Mouse (Mus musculus) erythroid progenitor cell, adult 5-6 weeks (primary cell): Measurements from ENCODE around the gene Dzip1. TPM values are rescaled to one million over a fixed set of nuclear protein-coding genes. Genes with fewer than 3 reads are reported as not detected.

Source experiments
- ATAC-seq: replicated peaks from 2 replicates; pipeline ENCODE4 v1.8.0; 2016; ENCODE audit warnings: moderate number of reproducible peaks, mild to moderate bottlenecking, moderate TSS enrichment, inconsistent platforms; ENCODE audit not compliant: poor library complexity, low FRiP score, severe bottlenecking
- total RNA-seq, 2 experiments: library from RNA; stranded (forward) in 1 of 2; stranded (reverse) in 1 of 2; fragments of 150-400 nt in 1 of 2; fragments of 186-747, 209-891 nt in 1 of 2; gene quantifications; 2 replicates each; pipeline versions ENCODE4 v1.2.3 to v1.2.4; 2015 to 2017; ENCODE audit warnings: low replicate concordance in 2 of 2

Gene Dzip1
- total RNA-seq (2015; ENCODE audit: low replicate concordance) = 1.8 TPM in 1 of 2 replicates, not detected in the other
- total RNA-seq (2017; ENCODE audit: low replicate concordance) = 0.61 TPM in 1 of 2 replicates, not detected in the other

- no peak for ATAC-seq
These were observed at the start of gene Dzip1 for GRCm38 (mm10) chr14:118924673-118925615. Dzip1 (minus strand) TSS chr14:118925460.

GRCm38 (mm10) chr14:118972268-118972667 lies 47.0 kb upstream of the Dzip1 start:
- ATAC-seq = no peak

DNA sequence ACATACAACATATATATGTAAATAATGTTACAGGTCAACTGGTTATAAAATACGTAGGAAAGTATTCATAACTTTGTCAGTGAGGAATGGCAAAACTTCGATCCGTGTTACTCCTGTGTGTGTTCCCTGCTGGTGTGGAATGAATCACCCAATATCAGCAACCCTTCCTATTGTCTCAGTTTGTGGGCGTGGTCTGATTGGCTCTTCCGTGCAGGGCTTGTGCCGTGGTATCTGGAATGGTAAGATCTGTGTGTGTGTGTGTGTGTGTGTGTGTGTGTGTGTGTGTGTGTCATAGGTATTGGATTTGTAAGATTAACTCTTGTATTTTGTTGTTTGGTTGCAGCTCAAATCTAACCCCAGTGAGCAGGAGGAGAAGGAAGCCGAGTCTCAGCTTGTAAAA lies 42.4 kb upstream of the Dzip1 start:
- no peak for ATAC-seq

DNA sequence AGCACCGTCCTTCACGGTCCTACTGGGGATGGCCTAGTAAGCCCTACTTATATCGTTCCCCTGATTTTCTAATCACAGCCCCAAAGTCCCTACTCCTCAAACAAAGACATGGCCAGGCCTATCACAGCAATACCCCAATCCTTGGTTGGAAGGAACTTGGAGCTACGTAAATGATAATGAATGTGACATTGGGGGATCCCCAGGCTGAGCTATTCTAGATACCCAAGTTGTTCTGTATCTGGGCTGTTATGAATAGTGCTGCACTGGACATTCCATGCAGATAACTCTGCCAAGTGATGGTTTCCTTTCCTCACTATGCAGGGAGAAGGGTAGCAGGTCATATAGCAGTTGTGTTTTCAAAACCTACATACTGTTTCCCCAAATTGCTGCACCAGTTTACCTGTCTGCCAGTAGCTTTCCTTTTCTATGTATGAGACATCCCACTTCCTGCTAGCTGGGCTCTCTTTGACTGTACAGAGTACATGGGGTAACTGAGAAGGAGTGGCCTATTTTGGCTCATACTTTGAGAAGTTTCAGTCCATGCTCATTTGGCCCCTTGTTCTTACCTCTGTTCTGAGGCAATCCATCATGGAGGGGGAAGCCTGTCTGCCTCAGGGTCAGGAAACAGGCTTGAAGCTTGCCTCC lies 40.2 kb upstream of the Dzip1 start:
- no peak for ATAC-seq

GRCm38 (mm10) chr14:118958010-118958409 lies 32.8 kb upstream of the Dzip1 start:
- ATAC-seq = no peak

- ATAC-seq = no peak
These were observed 26.8 kb upstream of the Dzip1 start for GRCm38 (mm10) chr14:118951912-118952583.

DNA sequence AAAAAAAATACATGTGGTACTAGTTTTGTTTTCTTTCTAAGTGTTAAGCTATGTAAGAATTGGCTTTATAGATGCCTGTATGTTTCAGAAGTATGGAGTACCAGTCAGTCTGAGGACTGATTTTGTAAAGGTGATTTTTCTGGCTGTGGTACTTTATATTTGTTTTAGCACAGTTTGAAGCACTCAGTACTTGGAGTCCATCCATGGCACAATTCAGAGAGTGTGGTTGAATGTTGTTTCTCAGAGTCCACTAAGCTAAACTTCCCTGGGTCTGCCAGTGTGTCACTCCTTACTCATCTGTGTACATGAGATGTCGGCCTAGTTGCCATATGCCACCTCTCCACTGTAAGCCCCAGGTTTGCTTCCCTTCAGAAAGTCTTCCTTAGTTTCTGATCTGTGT lies 23.6 kb upstream of the Dzip1 start:
- no peak for ATAC-seq

DNA sequence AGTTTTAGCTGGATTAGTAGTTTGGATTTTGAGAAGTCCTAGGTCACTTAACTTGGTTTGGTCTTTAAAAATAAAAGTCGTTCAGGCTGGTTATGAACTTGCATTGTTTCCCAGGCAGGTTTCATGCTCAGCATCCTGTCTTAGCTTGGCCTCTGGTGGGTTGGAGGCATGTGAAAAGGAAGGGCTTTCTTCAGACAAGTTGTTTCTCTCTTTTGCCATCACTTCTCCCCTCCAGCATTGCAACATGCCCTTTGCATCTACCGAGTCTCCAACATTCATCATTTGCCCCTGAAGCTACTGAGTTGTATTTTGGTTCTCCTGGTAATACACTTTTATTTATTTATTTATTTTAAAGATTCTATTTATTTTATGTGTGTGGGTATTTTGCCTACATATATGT lies 19.4 kb upstream of the Dzip1 start:
- ATAC-seq = no peak

GRCm38 (mm10) chr14:118942076-118942475 lies 16.8 kb upstream of the Dzip1 start:
- ATAC-seq = no peak

GRCm38 (mm10) chr14:118940796-118941495 lies 15.7 kb upstream of the Dzip1 start:
- no peak for ATAC-seq

DNA sequence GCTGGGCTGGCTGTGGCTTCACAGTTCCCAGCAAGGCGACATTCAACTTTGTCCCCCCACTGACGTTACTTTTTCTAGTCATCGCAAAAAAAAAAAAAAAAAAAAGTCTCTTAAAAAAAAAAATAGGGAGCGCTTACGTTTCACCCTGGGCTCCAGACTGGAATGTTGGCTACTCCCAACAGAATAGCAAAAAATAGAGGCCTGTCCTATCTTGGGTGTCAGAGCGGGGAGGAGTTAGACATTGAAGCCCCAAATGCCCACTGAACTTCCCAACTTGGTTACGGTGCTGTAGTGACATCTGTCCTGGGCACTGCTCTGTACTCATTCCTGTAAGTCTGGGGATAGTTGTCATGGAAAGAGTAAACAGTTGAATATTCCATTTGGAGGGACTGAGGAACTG lies 13.3 kb upstream of the Dzip1 start:
- ATAC-seq = 0 out of 2 replicates have a peak, but pooled peaks have one; percentile 22

DNA sequence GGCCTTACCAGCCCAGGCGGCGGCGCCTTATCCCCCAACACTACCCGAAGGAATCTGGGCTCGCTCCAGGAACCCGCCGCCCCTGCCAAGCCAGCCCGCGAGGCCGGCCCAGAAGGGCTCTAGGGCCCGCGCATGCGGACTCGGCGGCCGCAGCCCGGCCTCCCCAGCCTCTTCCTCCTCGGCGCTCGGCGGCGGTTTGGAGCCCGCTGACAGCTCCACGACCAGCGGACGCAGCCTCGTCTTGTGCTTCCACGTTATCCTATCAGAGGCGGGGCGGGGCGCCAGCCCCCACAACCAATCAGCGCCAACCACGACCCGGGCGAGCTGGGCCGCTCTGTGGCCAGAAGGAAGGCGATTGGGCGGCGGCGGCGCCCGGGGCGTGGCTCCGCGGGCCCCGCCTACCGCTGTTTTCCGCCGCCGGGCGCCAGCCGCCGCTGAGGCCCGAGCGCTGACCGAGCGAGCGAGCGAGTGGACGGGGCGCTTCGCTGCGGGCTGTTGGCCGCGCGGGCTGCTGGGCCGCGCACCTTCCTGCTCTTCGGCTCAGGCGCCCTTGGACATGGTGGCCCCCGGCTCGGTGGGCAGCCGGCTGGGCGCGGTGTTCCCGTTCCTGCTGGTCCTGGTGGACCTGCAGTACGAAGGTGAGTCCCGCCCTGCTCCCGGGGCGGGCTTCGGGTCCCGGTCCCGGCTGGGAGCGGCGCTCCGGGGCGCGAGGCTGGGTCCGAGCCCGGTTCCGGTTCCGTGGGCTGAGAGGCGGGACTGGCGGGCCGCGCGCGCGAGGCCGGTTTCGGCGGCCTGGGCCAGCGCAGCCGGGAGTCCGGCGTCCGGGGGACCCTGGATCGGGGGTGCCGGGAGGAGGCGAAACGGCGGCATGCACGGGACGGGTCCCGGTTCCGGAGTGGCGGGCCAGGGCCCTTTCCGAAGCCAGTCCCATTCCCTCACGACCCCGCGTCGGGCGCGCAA lies 12.6 kb upstream of the Dzip1 start, which contains the start of gene Dnajc3:
Gene Dnajc3 (plus strand): TSS at position 444 of the 960 bp plus-strand sequence.
- peak; percentile 98 for ATAC-seq

DNA sequence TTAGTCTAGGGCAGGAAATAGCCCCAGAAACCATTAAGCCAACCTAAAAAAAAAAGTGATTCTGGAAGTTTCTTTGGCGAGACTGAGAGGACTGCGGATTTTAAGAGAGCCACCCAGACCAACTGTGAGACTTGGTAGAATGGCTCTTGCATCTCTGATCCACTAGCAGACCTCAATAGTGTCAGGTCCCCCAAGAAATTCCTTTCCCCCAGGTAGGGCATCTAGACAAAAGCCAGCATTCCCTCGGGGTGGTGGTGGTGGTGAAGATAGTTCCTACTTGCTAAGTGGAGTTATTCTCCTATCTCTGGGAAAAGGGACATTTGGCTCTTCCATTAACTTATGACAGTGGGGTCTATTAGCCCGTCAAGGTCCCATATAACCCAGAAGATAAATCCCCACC lies 11.7 kb upstream of the Dzip1 start:
- ATAC-seq = 0 out of 2 replicates have a peak, but pooled peaks have one; percentile 3

GRCm38 (mm10) chr14:118936236-118936635 lies 11.0 kb upstream of the Dzip1 start:
- no peak for ATAC-seq

DNA sequence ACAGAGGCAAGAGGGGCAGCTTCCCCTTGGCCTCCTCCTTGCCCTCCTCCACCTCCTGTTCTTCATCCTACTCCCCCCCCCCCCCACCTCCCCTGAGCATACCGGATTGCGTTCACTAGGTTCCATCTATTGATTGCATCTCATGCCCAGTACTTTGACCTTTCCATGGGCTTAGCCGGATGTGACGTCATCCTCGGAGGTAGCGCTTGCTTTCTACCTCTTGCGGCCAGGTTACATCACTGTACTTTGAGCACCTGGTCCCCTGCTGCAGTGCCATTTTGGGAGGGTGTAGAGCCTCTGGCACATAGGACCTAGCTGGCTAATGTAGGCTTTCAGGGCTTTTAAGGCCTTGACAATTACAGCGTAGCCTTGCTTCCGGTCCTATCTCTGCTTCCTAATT lies 9.4 kb upstream of the Dzip1 start:
- no peak for ATAC-seq

DNA sequence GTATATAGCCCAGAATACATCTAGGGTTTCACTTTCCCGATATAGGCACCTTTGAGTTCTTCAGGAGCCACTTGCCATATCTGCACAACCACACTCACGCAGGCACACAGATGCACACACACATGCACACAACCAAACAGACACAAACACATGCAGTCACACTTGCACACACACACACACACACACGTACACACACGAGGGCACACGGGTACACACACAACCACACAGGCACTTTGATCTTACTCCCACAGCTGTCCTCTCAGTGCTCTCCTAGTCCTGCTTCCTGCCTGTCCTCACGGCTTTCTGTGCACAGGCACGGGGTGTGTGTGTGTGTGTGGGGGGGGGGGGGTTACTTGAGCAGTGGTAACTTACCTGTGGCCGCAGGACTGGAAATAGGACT lies 7.7 kb upstream of the Dzip1 start:
- no peak for ATAC-seq

DNA sequence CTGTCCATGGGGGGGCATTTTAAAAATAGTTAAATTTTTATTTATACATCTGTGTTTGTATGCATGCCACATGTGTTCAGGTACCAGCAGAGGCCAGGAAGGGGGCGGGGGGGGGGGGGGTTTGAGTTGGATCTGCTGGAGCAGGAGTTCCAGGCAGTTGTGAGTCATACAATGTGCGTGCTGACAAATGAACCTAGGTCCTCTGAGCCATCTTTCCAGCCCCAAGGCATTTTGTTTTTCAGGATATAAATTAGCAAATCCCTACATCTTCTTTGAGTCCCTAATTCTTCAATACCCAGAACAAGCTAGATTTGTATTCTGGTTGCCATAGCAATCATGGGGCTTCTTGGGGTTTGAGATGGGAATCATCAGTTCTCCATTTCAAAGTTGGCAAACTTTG lies 5.9 kb upstream of the Dzip1 start:
- ATAC-seq = no peak

DNA sequence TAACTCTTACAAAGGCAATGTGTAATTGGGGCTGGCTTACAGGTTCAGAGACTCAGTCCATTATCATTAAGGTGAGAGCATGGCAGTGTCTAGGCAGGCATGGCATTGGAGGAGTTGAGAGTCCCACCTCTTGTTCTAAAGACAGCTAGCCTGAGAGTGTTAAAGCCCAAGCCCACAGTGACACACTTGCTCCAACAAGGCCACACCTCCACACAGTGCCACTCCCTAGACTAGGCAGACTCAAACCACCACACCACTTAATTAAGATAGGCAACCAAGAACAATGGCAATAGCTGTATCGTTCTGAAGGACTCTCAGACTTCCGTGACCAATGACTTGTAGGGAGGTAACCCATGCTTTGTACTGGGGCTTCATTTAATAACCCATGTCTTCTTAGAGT lies 5.5 kb upstream of the Dzip1 start:
- ATAC-seq = no peak

- ATAC-seq = no peak
These were observed 4.5 kb upstream of the Dzip1 start for GRCm38 (mm10) chr14:118929779-118930178.
